Mouse (Mus musculus) kidney, postnatal 14 days (tissue): Measurements from ENCODE around the gene Vmn2r75.
A peak's percentile ranks its signal among the peaks of the same experiment; 100 is the strongest.
"Not testable (repeated sequence)": the region's sequence is repeated elsewhere in the genome, so short reads cannot be mapped to it uniquely, and the experiment has no call there.

Experiments used
- DNase-seq: peaks from one replicate; pipeline ENCODE4 v3.0.0; 2022; ENCODE audit warnings: mixed read lengths

Vmn2r75 gene

DNA sequence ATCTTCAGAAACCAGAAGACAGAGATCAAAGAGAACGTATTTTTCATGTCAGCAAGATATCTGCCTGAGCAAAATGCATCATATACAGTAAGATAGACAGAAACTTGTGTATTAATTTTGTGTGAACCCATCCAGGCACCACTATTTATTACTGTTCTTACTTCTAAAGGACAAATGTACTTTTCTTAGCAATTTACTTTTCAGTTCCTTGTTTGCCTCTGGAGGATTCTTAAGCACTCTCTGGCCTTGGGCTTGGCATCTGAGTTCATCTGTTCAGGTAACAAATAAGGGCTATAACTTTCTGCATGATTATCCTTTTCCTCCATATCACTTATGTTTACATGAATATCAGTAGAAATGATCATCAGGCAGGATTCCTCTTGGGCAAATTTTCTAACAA is at the start of gene Vmn2r75:
Vmn2r75 (minus strand) TSS at position 101 of the 400 bp plus-strand sequence.
- not testable (repeated sequence) for DNase-seq

DNA sequence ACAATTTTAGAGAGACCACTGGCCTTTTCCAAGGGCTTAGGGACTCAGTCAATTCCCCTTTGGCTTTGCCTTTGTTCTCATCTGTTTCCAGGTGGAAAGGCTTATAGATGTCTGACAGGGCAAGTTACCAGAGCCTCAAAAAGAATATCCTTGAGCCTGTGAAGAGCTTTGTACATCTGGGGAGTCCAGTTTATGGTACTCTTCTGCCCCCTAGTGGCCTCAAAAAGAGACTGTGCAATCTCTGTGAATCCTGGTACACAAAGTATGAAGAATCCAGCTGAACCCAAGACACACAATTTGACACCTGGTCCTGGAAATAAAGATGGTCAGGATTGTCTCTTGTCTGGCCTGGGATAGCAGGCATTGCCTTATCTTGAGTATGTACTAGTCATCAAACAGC is 39.8 kb upstream of the Vmn2r75 start:
- DNase-seq, result peak; percentile 1
